Mouse (Mus musculus): ENCODE results near the gene Gm4177.
"Not testable (repeated sequence)": the region's sequence is repeated elsewhere in the genome, so short reads cannot be mapped to it uniquely, and the experiment has no call there.

Gene Gm4177

DNA sequence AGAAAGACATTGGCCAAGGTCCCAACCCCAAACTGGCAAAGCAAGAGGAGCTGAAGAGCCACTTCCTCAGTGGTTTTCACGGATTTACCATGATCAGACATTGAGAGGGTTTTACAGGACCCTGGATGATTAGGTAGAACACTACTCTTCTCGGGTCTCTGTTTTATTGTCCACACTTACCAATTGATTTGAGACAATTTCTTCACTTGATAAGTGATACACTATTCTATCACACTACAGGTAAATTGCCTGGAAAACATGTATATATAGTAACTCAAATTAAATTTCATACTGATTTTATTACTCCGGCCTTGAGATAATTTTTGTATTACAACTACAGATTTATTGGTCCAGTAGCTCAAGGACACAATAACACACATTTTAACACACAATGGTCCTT lies at the start of gene Gm4177:
Gm4177 (minus strand) TSS at position 101 of the 400 bp plus-strand sequence.
- in situ Hi-C loops (cut with MboI, MseI) = loop anchor here (25.0 kb wide), 1 partner anchor 959 kb away; the partner anchor contains the start of gene Vmn1r115

DNA sequence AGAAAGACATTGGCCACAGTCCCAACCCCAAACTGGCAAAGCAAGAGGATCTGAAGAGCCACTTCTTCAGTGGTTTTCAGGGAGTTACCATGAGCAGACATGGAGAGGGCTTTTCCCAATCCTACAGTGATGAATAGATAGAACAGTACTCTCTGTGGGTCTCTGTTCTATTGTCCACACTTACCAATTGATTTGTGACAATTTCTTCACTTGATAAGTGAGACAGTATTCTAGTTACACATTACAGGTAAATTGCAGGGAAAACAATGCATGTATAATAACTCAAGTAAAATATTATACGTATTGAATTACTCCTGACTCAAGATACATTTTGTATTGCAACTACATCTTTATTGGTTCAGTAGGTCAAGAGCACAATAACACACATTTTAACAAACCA lies 47.6 kb upstream of the Gm4177 start, which contains the start of gene Gm5725:
Gm5725 (minus strand) TSS at position 101 of the 400 bp plus-strand sequence.
- in situ Hi-C loops (cut with MboI, MseI) = not testable (repeated sequence)

DNA sequence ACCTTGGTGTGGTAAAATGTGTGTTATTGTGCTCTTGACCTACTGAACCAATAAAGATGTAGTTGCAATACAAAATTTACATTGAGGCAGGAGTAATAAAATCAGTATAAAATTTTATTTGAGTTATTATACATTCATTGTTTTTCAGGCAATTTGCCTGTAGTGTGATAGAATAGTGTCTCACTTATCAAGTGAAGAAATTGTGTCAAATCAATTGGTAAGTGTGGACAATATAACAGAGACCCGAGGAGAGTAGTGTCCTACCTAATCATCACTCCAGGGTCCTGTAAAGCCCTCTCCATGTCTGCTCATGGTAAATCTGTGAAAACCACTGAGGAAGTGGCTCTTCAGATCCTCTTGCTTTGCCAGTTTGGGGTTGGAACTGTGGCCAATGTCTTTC lies 35.5 kb upstream of the Gm4177 start, which contains the start of gene Vmn1r135:
Vmn1r135 (plus strand) TSS at position 301 of the 400 bp plus-strand sequence.
- in situ Hi-C loops (cut with MboI, MseI) = not testable (repeated sequence)

DNA sequence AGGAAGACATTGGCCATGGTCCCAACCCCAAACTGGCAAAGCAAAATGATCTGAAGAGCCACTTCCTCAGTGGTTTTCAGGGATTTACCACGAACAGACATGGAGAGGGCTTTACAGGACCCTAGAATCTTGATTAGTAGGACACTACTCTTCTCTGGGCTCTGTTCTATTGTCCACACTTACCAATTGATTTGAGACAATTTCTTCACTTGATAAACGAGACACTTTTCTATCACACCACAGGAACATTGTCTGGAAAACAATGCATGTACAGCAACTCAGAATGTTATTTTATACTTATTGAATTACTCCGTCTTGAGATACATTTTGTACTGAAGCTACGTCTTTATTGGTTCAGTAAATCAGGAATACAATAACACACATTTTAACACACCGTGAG lies 35.2 kb downstream of the Gm4177 start, which contains the start of gene Gm4175:
Gm4175 (minus strand) TSS at position 101 of the 400 bp plus-strand sequence.
- in situ Hi-C loops (cut with MboI, MseI) = not testable (repeated sequence)
